Mouse (Mus musculus) c-Kit-positive CD71-positive TER-119-positive erythroid progenitor cells, embryonic 14.5 days (primary cell): Measurements from ENCODE around the gene Ehhadh.

Experiments used
- DNase-seq: peaks from one replicate; pipeline ENCODE4 v3.0.0-alpha.2; 2013; ENCODE audit warnings: low spot score

Gene Ehhadh

GRCm38 (mm10) chr16:21727897-21728364 is 59.7 kb downstream of the Ehhadh start:
- DNase-seq = peak; percentile 71

- DNase-seq = no peak
Observed at GRCm38 (mm10) chr16:21727421-21727820, 60.2 kb downstream of the Ehhadh start.

- no peak for DNase-seq
Observed at GRCm38 (mm10) chr16:21724261-21724660, 63.3 kb downstream of the Ehhadh start.

GRCm38 (mm10) chr16:21719770-21720169 is 67.8 kb downstream of the Ehhadh start:
- DNase-seq = no peak

GRCm38 (mm10) chr16:21714516-21714915 is 73.1 kb downstream of the Ehhadh start:
- no peak for DNase-seq
